Mouse (Mus musculus): ENCODE data around the gene Prdm2.

The Prdm2 gene

GRCm38 (mm10) chr4:143154571-143154970 lies 58.2 kb downstream of the Prdm2 start:
- DNase-seq (ENCODE audit: low spot score in 2 of 2), result no peak

GRCm38 (mm10) chr4:143152634-143153033 lies 60.2 kb downstream of the Prdm2 start:
- DNase-seq (ENCODE audit: low spot score in 2 of 2), result no peak

GRCm38 (mm10) chr4:143151267-143151666 lies 61.5 kb downstream of the Prdm2 start:
- no peak for DNase-seq (ENCODE audit: low spot score in 2 of 2)

GRCm38 (mm10) chr4:143147666-143148065 lies 65.1 kb downstream of the Prdm2 start:
- no peak for DNase-seq (ENCODE audit: low spot score in 2 of 2)

GRCm38 (mm10) chr4:143143615-143144014 lies 69.2 kb downstream of the Prdm2 start:
- no peak for DNase-seq (ENCODE audit: low spot score in 2 of 2)

GRCm38 (mm10) chr4:143141645-143142259 lies 71.0 kb downstream of the Prdm2 start:
- DNase-seq (ENCODE audit: low spot score in 2 of 2), result no peak

GRCm38 (mm10) chr4:143140940-143141339 lies 71.9 kb downstream of the Prdm2 start:
- DNase-seq (ENCODE audit: low spot score in 2 of 2), result no peak

- no peak for DNase-seq (ENCODE audit: low spot score in 2 of 2)
These were observed 80.4 kb downstream of the Prdm2 start for GRCm38 (mm10) chr4:143132433-143132832.

- DNase-seq (ENCODE audit: low spot score in 2 of 2), result no peak
These were observed 82.4 kb downstream of the Prdm2 start for GRCm38 (mm10) chr4:143130441-143130840.

- no peak for DNase-seq (ENCODE audit: low spot score in 2 of 2)
These were observed 83.5 kb downstream of the Prdm2 start for GRCm38 (mm10) chr4:143129261-143129760.

- DNase-seq (ENCODE audit: low spot score in 2 of 2), result no peak
These were observed 85.6 kb downstream of the Prdm2 start for GRCm38 (mm10) chr4:143127171-143127570.

- DNase-seq (ENCODE audit: low spot score in 2 of 2), result no peak
These were observed 86.3 kb downstream of the Prdm2 start for GRCm38 (mm10) chr4:143126476-143126875.

GRCm38 (mm10) chr4:143125290-143125689 lies 87.5 kb downstream of the Prdm2 start:
- no peak for DNase-seq (ENCODE audit: low spot score in 2 of 2)

GRCm38 (mm10) chr4:143123043-143123442 lies 89.8 kb downstream of the Prdm2 start:
- no peak for DNase-seq (ENCODE audit: low spot score in 2 of 2)

GRCm38 (mm10) chr4:143121174-143121573 lies 91.6 kb downstream of the Prdm2 start:
- no peak for DNase-seq (ENCODE audit: low spot score in 2 of 2)

- DNase-seq (ENCODE audit: low spot score in 2 of 2), result no peak
These were observed 92.8 kb downstream of the Prdm2 start for GRCm38 (mm10) chr4:143120008-143120407.

GRCm38 (mm10) chr4:143118843-143119242 lies 94.0 kb downstream of the Prdm2 start:
- DNase-seq (ENCODE audit: low spot score in 2 of 2), result peak in 1 of 2 experiments; percentile 34

- DNase-seq (ENCODE audit: low spot score in 2 of 2), result no peak
These were observed 96.9 kb downstream of the Prdm2 start for GRCm38 (mm10) chr4:143115851-143116250.

- no peak for DNase-seq (ENCODE audit: low spot score in 2 of 2)
These were observed 98.4 kb downstream of the Prdm2 start for GRCm38 (mm10) chr4:143114232-143114979.

GRCm38 (mm10) chr4:143112985-143113384 lies 99.8 kb downstream of the Prdm2 start:
- peak in 1 of 2 experiments; percentile 48 for DNase-seq (ENCODE audit: low spot score in 2 of 2)

GRCm38 (mm10) chr4:143112439-143112838 lies 100.4 kb downstream of the Prdm2 start:
- no peak for DNase-seq (ENCODE audit: low spot score in 2 of 2)

- DNase-seq (ENCODE audit: low spot score in 2 of 2), result no peak
These were observed 100.9 kb downstream of the Prdm2 start for GRCm38 (mm10) chr4:143111872-143112271.

GRCm38 (mm10) chr4:143108552-143108951 lies 104.2 kb downstream of the Prdm2 start:
- DNase-seq (ENCODE audit: low spot score in 2 of 2), result no peak
